Mouse (Mus musculus): ENCODE data around the gene Pmf1.

- TF ChIP-seq CTCF (conservative IDR thresholded peaks at IDR 0.05; ENCODE audit: low read length) (no peak), POU5F1 (IDR thresholded peaks at IDR 0.05; ENCODE audit: borderline replicate concordance, low read length) (no peak)
Observed at GRCm38 (mm10) chr3:88363700-88364099, 46.4 kb downstream of the Pmf1 start.

All from E14TG2a.4 (cell line).